Mouse (Mus musculus) heart, adult 18-20 months (tissue): ENCODE measurements around the gene Ssx9. TPM values are rescaled to one million over a fixed set of nuclear protein-coding genes. Genes with fewer than 3 reads are reported as not detected.
"Not testable (repeated sequence)": the region's sequence is repeated elsewhere in the genome, so short reads cannot be mapped to it uniquely, and the experiment has no call there.

Experiments used
- DNase-seq, 2 experiments: peaks; one replicate each; pipeline ENCODE4 v3.0.0; 2021 to 2022; ENCODE audit warnings: mixed read lengths in 1 of 2
- long read RNA-seq, 2 experiments: library from polyadenylated mRNA; stranded (forward); transcript quantifications; one replicate each; pipeline ENCODE4 v2.0.0; 2021
- total RNA-seq, 2 experiments: library from RNA; stranded (reverse); gene quantifications; 2 replicates each; pipeline ENCODE4 v1.2.3; 2021

Gene Ssx9
- total RNA-seq, result not detected
- long read RNA-seq, experiment 1, result 0 reads
- long read RNA-seq, experiment 2, result 0 reads

DNA sequence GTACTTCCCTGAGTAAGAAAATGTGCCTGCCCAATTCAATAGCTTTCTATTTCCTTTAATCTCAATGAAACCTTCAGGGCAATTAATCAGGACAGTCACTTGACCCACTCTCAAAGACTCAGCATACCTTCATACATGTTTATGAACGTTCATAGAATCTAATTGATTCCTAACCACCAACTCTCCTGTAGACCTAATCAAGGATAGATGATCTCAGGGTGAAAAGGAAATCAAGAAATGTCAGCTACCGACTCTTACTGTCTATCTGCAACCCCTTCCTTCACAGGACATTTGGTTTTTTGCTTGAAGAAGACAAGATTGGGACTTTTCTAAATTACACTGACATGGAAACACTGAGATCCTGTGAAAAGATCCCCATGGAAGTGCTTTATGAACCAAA is at the start of gene Ssx9:
TSS of gene Ssx9 (plus strand) at position 301 of the 400 bp plus-strand sequence.
- DNase-seq, result not testable (repeated sequence)

- peak; percentile 3 to 18 for DNase-seq
Observed at GRCm38 (mm10) chrX:8732907-8733306, 15.3 kb upstream of the Ssx9 start.

GRCm38 (mm10) chrX:8803391-8803790 is 55.2 kb downstream of the Ssx9 start, which contains the start of gene Ssxb5:
Ssxb5 (plus strand) TSS chrX:8803691.
- DNase-seq, result not testable (repeated sequence)

Other genes with a start within 250 kb of the Ssx9 start
- gene Gm14459, start 223.5 kb upstream of the Ssx9 start, total RNA-seq, result not detected
- not detected for gene Ssxb6, start 200.2 kb upstream of the Ssx9 start, total RNA-seq
- gene Ssxb3, start 156.6 kb upstream of the Ssx9 start, total RNA-seq, result not detected
- not detected for gene Ssxb8, start 57.6 kb upstream of the Ssx9 start, total RNA-seq
- gene Ssxb5, start 55.3 kb downstream of the Ssx9 start, total RNA-seq, result not detected
- not detected for gene Gm6592, start 95.6 kb downstream of the Ssx9 start, total RNA-seq
- not detected for gene Gm5751, start 125.8 kb downstream of the Ssx9 start, total RNA-seq
- under 1 TPM; 0.57 to 0.77 TPM for gene B630019K06Rik, start 143.9 kb downstream of the Ssx9 start, total RNA-seq
- not detected for gene Fthl17b, start 214.5 kb downstream of the Ssx9 start, total RNA-seq
- gene Fthl17c, start 228.1 kb downstream of the Ssx9 start, total RNA-seq, result not detected
- not detected for gene Fthl17d, start 238.3 kb downstream of the Ssx9 start, total RNA-seq